In genomic region chr4:119789495-119790148, GRCm38 (mm10) we compare ENCODE assay signal across 16 mouse cellular contexts.
"Had no signal": no experiment of that assay in that cellular context is flagged by ENCODE, and none has a peak within 500 bp of the region (broad histone marks: within the 10 kb centered on the region; RNA-seq: fewer than 3 reads in every experiment).

No protein-coding gene starts in this region.

- DNase-seq: liver, postnatal 0 days; lung, adult 2 months; lung, postnatal 14 days; lung, postnatal 36 days; retina, postnatal 1 day; right cerebral cortex, adult 18-20 months; thymus, postnatal 14 days; thymus, postnatal 36 days had no signal

- H3K27ac ChIP-seq: lung, embryonic 15.5 days; macrophage; midbrain, embryonic 13.5 days; midbrain, embryonic 15.5 days; neural tube, embryonic 12.5 days; stomach, embryonic 15.5 days; stomach, postnatal 0 days had no signal

- H3K27me3 ChIP-seq: lung, embryonic 15.5 days; midbrain, embryonic 13.5 days; midbrain, embryonic 15.5 days; neural tube, embryonic 12.5 days; stomach, embryonic 15.5 days had no signal

- H3K36me3 ChIP-seq: lung, embryonic 15.5 days; midbrain, embryonic 13.5 days; midbrain, embryonic 15.5 days; neural tube, embryonic 12.5 days; stomach, embryonic 15.5 days had no signal

- H3K4me1 ChIP-seq: lung, embryonic 15.5 days; midbrain, embryonic 13.5 days; midbrain, embryonic 15.5 days; neural tube, embryonic 12.5 days; stomach, embryonic 15.5 days had no signal

- H3K9ac ChIP-seq: liver, postnatal 0 days; lung, embryonic 15.5 days; midbrain, embryonic 13.5 days; midbrain, embryonic 15.5 days; neural tube, embryonic 12.5 days; stomach, embryonic 15.5 days had no signal

- H3K4me3 ChIP-seq: lung, embryonic 15.5 days; megakaryocyte, embryonic 14.5 days; midbrain, embryonic 13.5 days; midbrain, embryonic 15.5 days; neural tube, embryonic 12.5 days; stomach, embryonic 15.5 days had no signal
